Mouse (Mus musculus) heart, embryonic 12.5 days (tissue): Measurements from ENCODE around the gene Tcl1. TPM values are rescaled to one million over a fixed set of nuclear protein-coding genes. Genes with fewer than 3 reads are reported as not detected.
"Not testable (repeated sequence)": the region's sequence is repeated elsewhere in the genome, so short reads cannot be mapped to it uniquely, and the experiment has no call there.

Experiments
- ATAC-seq: fragments of 200-750 bp; cut with Nextera tagmentation; 2 replicates; pipeline ENCODE4 v1.8.0; 2017; ENCODE audit warnings: moderate TSS enrichment, moderate library complexity; ENCODE audit not compliant: insufficient number of reproducible peaks, low FRiP score
- H3K27ac ChIP-seq: fragments of 300-500 bp; sonication (generic); 2 replicates; pipeline ENCODE4 v1.5.1; 2016; ENCODE audit warnings: mild to moderate bottlenecking, moderate library complexity; ENCODE audit not compliant: poor library complexity, severe bottlenecking
- H3K27me3 ChIP-seq: fragments of 300-500 bp; sonication (generic); replicated peaks from 2 replicates; pipeline ENCODE4 v1.6.1; 2016; ENCODE audit warnings: mild to moderate bottlenecking, moderate library complexity
- H3K36me3 ChIP-seq: fragments of 300-500 bp; sonication (generic); 2 replicates; pipeline ENCODE4 v1.6.1; 2016; ENCODE audit warnings: mild to moderate bottlenecking, moderate library complexity
- H3K4me1 ChIP-seq: fragments of 300-500 bp; sonication (generic); replicated peaks from 2 replicates; pipeline ENCODE4 v1.6.1; 2016; ENCODE audit warnings: mild to moderate bottlenecking
- H3K4me2 ChIP-seq: fragments of 300-500 bp; sonication (generic); 2 replicates; pipeline ENCODE4 v1.6.1; 2016; ENCODE audit warnings: mild to moderate bottlenecking, moderate library complexity
- H3K4me3 ChIP-seq: fragments of 300-500 bp; sonication (generic); 2 replicates; pipeline ENCODE4 v1.5.1; 2016; ENCODE audit warnings: mild to moderate bottlenecking
- H3K9ac ChIP-seq: fragments of 300-500 bp; sonication (generic); 2 replicates; pipeline ENCODE4 v1.6.1; 2016; ENCODE audit warnings: mild to moderate bottlenecking, moderate library complexity
- H3K9me3 ChIP-seq: fragments of 300-500 bp; sonication (generic); replicated peaks from 2 replicates; pipeline ENCODE4 v1.6.1; 2016; ENCODE audit warnings: mild to moderate bottlenecking, moderate library complexity
- WGBS: fragments of 180-500 bp; shearing (Covaris S2); methylation state at CpG from one replicate; pipeline ENCODE4 v1.1.7; 2016; 5-methylcytosine and 5-hydroxymethylcytosine counted together
- polyA plus RNA-seq: library from polyadenylated mRNA; unstranded; fragments of >200 nt; fragmentation: Nextera tagmentation; extraction: Ambion mirVana; gene quantifications from 2 replicates; pipeline ENCODE4 v1.2.1, GENCODE M21; 2016

The Tcl1 gene
- polyA plus RNA-seq, 1 experiment from 2014 or later: not detected

DNA sequence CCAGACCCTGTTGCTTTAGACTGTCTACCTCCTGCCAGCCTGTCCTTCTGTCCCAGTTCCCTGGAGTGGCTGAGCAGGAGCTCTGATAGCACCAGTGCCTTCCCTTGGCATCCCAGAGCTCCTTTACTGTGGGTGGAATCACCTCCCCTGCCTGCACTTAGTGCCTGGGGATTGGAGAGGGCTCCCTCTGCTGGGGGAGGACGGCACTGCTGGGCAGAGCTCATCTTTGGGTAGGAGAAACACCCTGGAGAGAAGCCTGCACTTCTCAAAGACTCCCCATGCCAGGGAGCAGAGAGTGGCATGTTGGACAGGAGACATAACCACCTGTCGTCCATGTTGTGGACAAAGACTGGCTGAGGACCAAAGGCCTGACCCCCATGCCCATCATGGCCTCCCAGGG is 48.3 kb downstream of the Tcl1 start:
- ATAC-seq: not testable (repeated sequence)

DNA sequence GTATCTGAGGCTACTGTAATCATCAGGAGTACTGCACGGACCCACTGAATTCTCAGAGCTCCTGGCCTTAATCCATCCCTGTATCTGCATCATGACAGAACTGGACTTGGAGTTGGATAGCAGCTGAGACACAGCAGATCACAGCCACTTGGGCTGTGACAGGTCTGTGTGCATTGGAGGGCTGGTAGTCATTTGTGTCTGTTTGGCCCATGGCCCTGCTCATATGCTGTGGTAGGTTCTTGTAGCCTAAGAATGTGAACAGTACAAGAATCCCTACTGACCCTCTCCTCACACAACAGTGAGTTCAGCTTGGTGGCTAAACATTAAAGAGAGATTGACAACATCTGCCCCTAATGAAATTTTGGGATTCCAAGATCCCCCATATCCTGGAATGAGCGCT is 49.2 kb downstream of the Tcl1 start:
- no peaks in the 10 kb centered on the region for H3K9me3 ChIP-seq
- H3K4me1 ChIP-seq: no peaks in the 10 kb centered on the region
- WGBS: 59% methylated on average over 2 of the region's 2 CpGs
- H3K27ac ChIP-seq: no peak overlapping the region
- H3K27me3 ChIP-seq: no peaks in the 10 kb centered on the region; the same call in 1 of the 2 replicates
- H3K36me3 ChIP-seq: no peaks in the 10 kb centered on the region
- H3K4me3 ChIP-seq: no peak overlapping the region
- no peak overlapping the region for H3K4me2 ChIP-seq
- no peak overlapping the region for H3K9ac ChIP-seq
- ATAC-seq: no peak

More for the DNA sequence above, 48.3 kb downstream of the Tcl1 start:
- H3K9ac ChIP-seq, H3K27me3 ChIP-seq, H3K4me3 ChIP-seq, H3K27ac ChIP-seq, H3K4me2 ChIP-seq, H3K9me3 ChIP-seq, H3K4me1 ChIP-seq, H3K36me3 ChIP-seq: not testable (repeated sequence)
- 15% methylated on average over 2 of the region's 2 CpGs for WGBS

Other genes starting within 250 kb of the Tcl1 start
- 0.19 and 0.32 TPM in 2 replicates for gene Syne3, start 213.0 kb downstream of the Tcl1 start, polyA plus RNA-seq
- 203 and 206 TPM in 2 replicates for gene Glrx5, start 190.1 kb downstream of the Tcl1 start, polyA plus RNA-seq
- gene Tcl1b2, start 76.8 kb downstream of the Tcl1 start, polyA plus RNA-seq: not detected in 2 replicates
- not detected in 2 replicates for gene Tcl1b1, start 63.1 kb downstream of the Tcl1 start, polyA plus RNA-seq
- not detected in 2 replicates for gene Tcl1b5, start 46.4 kb downstream of the Tcl1 start, polyA plus RNA-seq
- not detected in 2 replicates for gene Tcl1b3, start 31.8 kb downstream of the Tcl1 start, polyA plus RNA-seq
- gene Tcl1b4, start 20.8 kb downstream of the Tcl1 start, polyA plus RNA-seq: not detected in 2 replicates
- gene Tunar, start 111.1 kb upstream of the Tcl1 start, polyA plus RNA-seq: 0.10 and 0.15 TPM in 2 replicates
- 0.36 and 0.37 TPM in 2 replicates for gene D430019H16Rik, start 231.1 kb upstream of the Tcl1 start, polyA plus RNA-seq